Mouse (Mus musculus): ENCODE data around the gene Igsf9b. TPM values are rescaled to one million over a fixed set of nuclear protein-coding genes. Genes with fewer than 3 reads are reported as not detected.

Gene Igsf9b
- polyA plus RNA-seq, 1 experiment from 2014 or later: 5.2 TPM

- peaks cover 15% of the 10 kb centered on the region for H3K4me1 ChIP-seq (ENCODE audit: control insufficient read depth, insufficient read depth, low read length)
- H3K36me3 ChIP-seq (ENCODE audit: control insufficient read depth, insufficient read depth, low read length): no peaks in the 10 kb centered on the region
- peak; percentile 83 for DNase-seq (ENCODE audit: low spot score, missing footprints)
- peaks cover 11% of the 10 kb centered on the region for H3K27me3 ChIP-seq (ENCODE audit: control insufficient read depth, insufficient read depth, low read length)
- H3K27ac ChIP-seq (ENCODE audit: low read depth, low read length): no peak overlapping the region
- no peak overlapping the region for H3K9ac ChIP-seq (ENCODE audit: low read length)
- WGBS: 47% methylated on average over 5 of the region's 5 CpGs
- no peak overlapping the region for H3K4me3 ChIP-seq (ENCODE audit: low read depth, low read length)
- H3K9me3 ChIP-seq (ENCODE audit: control insufficient read depth, low read length): no peaks in the 10 kb centered on the region
- no peak overlapping the region for H3K4me2 ChIP-seq
- ATAC-seq (ENCODE audit: low FRiP score): no peak
These were observed 2.5 kb downstream of the Igsf9b start for GRCm38 (mm10) chr9:27301486-27301885.

DNA sequence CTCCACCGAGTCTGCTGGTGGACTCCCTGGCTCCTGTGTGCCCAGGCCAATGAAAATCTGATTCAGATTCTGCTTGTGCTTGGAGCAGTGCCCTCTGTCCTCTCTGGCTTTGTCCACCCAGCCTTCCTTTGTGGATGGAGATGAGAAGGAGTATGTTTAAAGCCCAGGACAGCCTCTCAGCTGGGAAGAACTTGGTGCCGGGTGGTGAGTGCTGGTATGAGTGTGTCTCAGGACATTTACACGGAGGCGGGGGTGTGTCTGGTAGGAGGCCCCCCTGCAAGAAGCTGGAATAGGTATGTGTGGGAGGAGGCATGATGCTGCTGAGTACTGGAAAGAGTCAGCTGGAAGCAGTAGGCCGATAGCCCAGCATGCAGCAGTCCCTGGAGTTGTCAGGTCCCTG, 3.3 kb downstream of the Igsf9b start:
- 70% methylated on average over 5 of the region's 5 CpGs for WGBS

GRCm38 (mm10) chr9:27303571-27304484, 4.8 kb downstream of the Igsf9b start:
- ATAC-seq (ENCODE audit: low FRiP score) (no peak), DNase-seq (ENCODE audit: low spot score, missing footprints) (peak; percentile 81)
- Histone ChIP-seq H3K4me2 (no peak overlapping the region), H3K9me3 (ENCODE audit: control insufficient read depth, low read length) (no peaks in the 10 kb centered on the region), H3K4me3 (ENCODE audit: low read depth, low read length) (no peak overlapping the region), H3K27me3 (ENCODE audit: control insufficient read depth, insufficient read depth, low read length) (peaks cover 11% of the 10 kb centered on the region), H3K4me1 (ENCODE audit: control insufficient read depth, insufficient read depth, low read length) (peaks cover 34% of the 10 kb centered on the region), H3K36me3 (ENCODE audit: control insufficient read depth, insufficient read depth, low read length) (no peaks in the 10 kb centered on the region), H3K27ac (ENCODE audit: low read depth, low read length) (no peak overlapping the region), H3K9ac (ENCODE audit: low read length) (no peak overlapping the region)
- WGBS: 60% methylated on average over 17 of the region's 17 CpGs

More for the DNA sequence above, 3.3 kb downstream of the Igsf9b start:
- Histone ChIP-seq H3K4me2 (no peak overlapping the region), H3K4me1 (ENCODE audit: control insufficient read depth, insufficient read depth, low read length) (peaks cover 22% of the 10 kb centered on the region), H3K9me3 (ENCODE audit: control insufficient read depth, low read length) (no peaks in the 10 kb centered on the region), H3K4me3 (ENCODE audit: low read depth, low read length) (no peak overlapping the region), H3K36me3 (ENCODE audit: control insufficient read depth, insufficient read depth, low read length) (no peaks in the 10 kb centered on the region), H3K9ac (ENCODE audit: low read length) (no peak overlapping the region), H3K27ac (ENCODE audit: low read depth, low read length) (no peak overlapping the region), H3K27me3 (ENCODE audit: control insufficient read depth, insufficient read depth, low read length) (peaks cover 11% of the 10 kb centered on the region)
- DNase-seq (ENCODE audit: low spot score, missing footprints) (peak; percentile 6), ATAC-seq (ENCODE audit: low FRiP score) (no peak)

DNA sequence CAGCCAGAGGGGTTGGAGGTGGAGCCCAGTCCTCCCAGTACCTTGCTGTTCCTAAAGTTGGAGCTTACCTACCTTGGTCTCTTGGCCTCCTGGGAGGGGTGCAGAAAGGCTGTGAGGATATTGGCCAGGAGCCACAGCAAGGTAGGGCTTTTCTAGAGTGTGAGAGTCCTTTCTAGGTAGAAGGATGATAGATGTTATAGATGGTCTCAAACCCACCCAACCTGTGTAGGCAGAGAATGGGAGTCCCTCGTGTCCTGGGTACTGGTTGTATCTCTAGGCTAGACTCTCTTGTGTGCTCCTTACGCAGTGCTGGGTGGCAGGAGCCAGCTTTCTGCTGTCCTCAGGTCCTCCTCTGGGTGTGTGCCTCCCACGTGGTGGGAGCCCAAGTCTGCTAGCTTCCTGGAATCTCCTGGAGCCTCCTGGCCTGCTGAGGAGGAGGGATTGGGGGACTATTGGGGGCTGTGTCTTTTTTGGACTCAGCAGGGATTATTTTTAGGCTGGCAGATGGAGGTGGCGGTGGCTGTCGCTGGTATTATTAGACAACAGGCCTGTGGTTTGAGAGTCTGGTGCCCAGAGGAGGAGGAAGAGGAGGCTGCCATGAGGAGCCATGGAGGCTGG, 5.6 kb downstream of the Igsf9b start:
- Histone ChIP-seq H3K9me3 (ENCODE audit: control insufficient read depth, low read length) (no peaks in the 10 kb centered on the region), H3K9ac (ENCODE audit: low read length) (no peak overlapping the region), H3K27me3 (ENCODE audit: control insufficient read depth, insufficient read depth, low read length) (peaks cover 11% of the 10 kb centered on the region), H3K4me2 (no peak overlapping the region), H3K4me3 (ENCODE audit: low read depth, low read length) (no peak overlapping the region), H3K36me3 (ENCODE audit: control insufficient read depth, insufficient read depth, low read length) (no peaks in the 10 kb centered on the region), H3K4me1 (ENCODE audit: control insufficient read depth, insufficient read depth, low read length) (peaks cover 35% of the 10 kb centered on the region), H3K27ac (ENCODE audit: low read depth, low read length) (no peak overlapping the region)
- WGBS: 69% methylated on average over 5 of the region's 5 CpGs
- ATAC-seq (ENCODE audit: low FRiP score) (no peak), DNase-seq (ENCODE audit: low spot score, missing footprints) (no peak)

GRCm38 (mm10) chr9:27305502-27305901, 6.5 kb downstream of the Igsf9b start:
- Histone ChIP-seq H3K27me3 (ENCODE audit: control insufficient read depth, insufficient read depth, low read length) (0 out of 2 replicates have a peak, but pooled peaks cover 6% of the 10 kb centered on the region), H3K36me3 (ENCODE audit: control insufficient read depth, insufficient read depth, low read length) (no peaks in the 10 kb centered on the region), H3K9ac (ENCODE audit: low read length) (no peak overlapping the region), H3K9me3 (ENCODE audit: control insufficient read depth, low read length) (no peaks in the 10 kb centered on the region), H3K4me3 (ENCODE audit: low read depth, low read length) (no peak overlapping the region), H3K4me2 (no peak overlapping the region), H3K4me1 (ENCODE audit: control insufficient read depth, insufficient read depth, low read length) (peaks cover 34% of the 10 kb centered on the region), H3K27ac (ENCODE audit: low read depth, low read length) (no peak overlapping the region)
- 46% methylated on average over 3 of the region's 3 CpGs for WGBS
- DNase-seq (ENCODE audit: low spot score, missing footprints) (no peak), ATAC-seq (ENCODE audit: low FRiP score) (no peak)

DNA sequence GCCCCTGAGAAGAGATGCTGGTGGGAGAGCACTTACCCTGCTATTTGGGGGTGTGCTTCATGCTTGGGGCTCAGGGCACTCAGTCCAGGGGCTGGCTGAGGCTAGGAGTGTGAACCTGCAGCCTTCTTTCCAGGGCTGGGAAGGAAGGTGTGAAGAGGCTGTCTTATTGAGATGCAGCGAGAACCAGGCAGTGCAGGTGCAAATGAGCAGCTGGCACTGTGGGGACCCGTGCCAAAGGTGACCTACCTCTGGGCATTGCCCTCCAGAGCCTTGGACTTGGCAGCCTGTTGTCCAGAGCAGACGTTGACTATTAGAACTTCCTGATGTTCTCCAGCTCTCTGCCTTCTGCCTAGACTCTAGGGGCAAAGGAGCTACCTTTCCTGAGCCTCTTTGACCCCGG, 7.6 kb downstream of the Igsf9b start:
- Histone ChIP-seq H3K4me1 (ENCODE audit: control insufficient read depth, insufficient read depth, low read length) (peaks cover 30% of the 10 kb centered on the region), H3K4me3 (ENCODE audit: low read depth, low read length) (no peak overlapping the region), H3K9ac (ENCODE audit: low read length) (0 out of 2 replicates have a peak overlapping the region, but pooled peaks have one; percentile 27), H3K4me2 (no peak overlapping the region), H3K27ac (ENCODE audit: low read depth, low read length) (no peak overlapping the region), H3K27me3 (ENCODE audit: control insufficient read depth, insufficient read depth, low read length) (no peaks in the 10 kb centered on the region), H3K36me3 (ENCODE audit: control insufficient read depth, insufficient read depth, low read length) (no peaks in the 10 kb centered on the region), H3K9me3 (ENCODE audit: control insufficient read depth, low read length) (no peaks in the 10 kb centered on the region)
- DNase-seq (ENCODE audit: low spot score, missing footprints) (no peak), ATAC-seq (ENCODE audit: low FRiP score) (no peak)
- 23% methylated on average over 4 of the region's 4 CpGs for WGBS

DNA sequence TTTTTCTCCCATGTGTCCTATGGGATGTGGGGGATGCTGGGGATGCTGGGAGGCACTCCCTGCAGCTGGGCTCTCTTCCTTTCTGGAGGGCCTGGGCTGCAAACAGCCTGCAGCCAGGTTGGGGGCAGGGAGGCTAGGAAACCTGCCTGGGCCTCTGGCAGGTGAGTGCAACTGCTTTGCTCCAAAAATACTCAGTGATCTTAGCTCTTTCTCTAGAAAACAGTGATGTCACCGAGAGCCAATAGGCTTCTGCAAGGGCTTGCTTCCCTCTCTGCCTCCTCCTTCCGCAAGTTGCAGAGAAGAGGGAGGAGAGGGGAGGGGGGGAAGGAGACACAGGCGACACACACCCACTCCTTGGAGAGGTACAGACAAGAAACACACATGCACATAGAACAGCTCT, 8.3 kb downstream of the Igsf9b start:
- ATAC-seq (ENCODE audit: low FRiP score) (peak; percentile 45), DNase-seq (ENCODE audit: low spot score, missing footprints) (no peak)
- no peak overlapping the region for H3K4me2 ChIP-seq
- H3K9me3 ChIP-seq (ENCODE audit: control insufficient read depth, low read length): no peaks in the 10 kb centered on the region
- H3K9ac ChIP-seq (ENCODE audit: low read length): 0 out of 2 replicates have a peak overlapping the region, but pooled peaks have one; percentile 9
- H3K36me3 ChIP-seq (ENCODE audit: control insufficient read depth, insufficient read depth, low read length): no peaks in the 10 kb centered on the region
- no peak overlapping the region for H3K27ac ChIP-seq (ENCODE audit: low read depth, low read length)
- H3K4me1 ChIP-seq (ENCODE audit: control insufficient read depth, insufficient read depth, low read length): peaks cover 27% of the 10 kb centered on the region
- H3K4me3 ChIP-seq (ENCODE audit: low read depth, low read length): no peak overlapping the region
- H3K27me3 ChIP-seq (ENCODE audit: control insufficient read depth, insufficient read depth, low read length): no peaks in the 10 kb centered on the region
- WGBS: 13% methylated on average over 3 of the region's 3 CpGs

DNA sequence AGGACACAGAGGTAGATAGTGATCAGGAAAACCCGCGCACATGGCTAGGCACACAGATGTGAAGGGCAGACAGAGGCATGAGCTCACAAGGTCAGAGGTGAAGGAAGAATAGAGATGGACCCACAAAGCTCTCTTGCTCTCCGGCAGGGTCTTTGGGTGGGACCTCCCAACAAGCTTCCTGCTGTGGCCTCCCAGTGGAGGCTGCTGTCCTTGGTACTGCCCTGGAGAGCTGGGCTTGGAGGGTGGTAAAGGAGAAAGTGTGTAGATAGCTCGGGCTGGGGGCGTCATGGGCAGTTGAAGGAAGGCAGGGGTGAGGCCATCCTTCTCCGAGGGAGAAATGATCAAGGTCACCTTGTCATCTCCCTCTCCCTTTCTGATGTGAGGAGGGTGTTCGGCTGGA, 9.0 kb downstream of the Igsf9b start:
- Histone ChIP-seq H3K9ac (ENCODE audit: low read length) (peak overlapping the region; percentile 0), H3K36me3 (ENCODE audit: control insufficient read depth, insufficient read depth, low read length) (no peaks in the 10 kb centered on the region), H3K4me1 (ENCODE audit: control insufficient read depth, insufficient read depth, low read length) (peaks cover 27% of the 10 kb centered on the region), H3K4me2 (no peak overlapping the region), H3K27me3 (ENCODE audit: control insufficient read depth, insufficient read depth, low read length) (no peaks in the 10 kb centered on the region), H3K9me3 (ENCODE audit: control insufficient read depth, low read length) (no peaks in the 10 kb centered on the region), H3K27ac (ENCODE audit: low read depth, low read length) (no peak overlapping the region; the same call in 1 of the 2 replicates), H3K4me3 (ENCODE audit: low read depth, low read length) (no peak overlapping the region)
- no peak for DNase-seq (ENCODE audit: low spot score, missing footprints)
- ATAC-seq (ENCODE audit: low FRiP score): peak; percentile 19
- WGBS: 36% methylated on average over 7 of the region's 7 CpGs

GRCm38 (mm10) chr9:27308561-27308960, 9.6 kb downstream of the Igsf9b start:
- H3K4me1 ChIP-seq (ENCODE audit: control insufficient read depth, insufficient read depth, low read length): peaks cover 24% of the 10 kb centered on the region
- no peak overlapping the region for H3K4me3 ChIP-seq (ENCODE audit: low read depth, low read length)
- peak overlapping the region; percentile 19; the same call in 1 of the 2 replicates for H3K4me2 ChIP-seq
- H3K36me3 ChIP-seq (ENCODE audit: control insufficient read depth, insufficient read depth, low read length): no peaks in the 10 kb centered on the region
- DNase-seq (ENCODE audit: low spot score, missing footprints) (peak; percentile 89), ATAC-seq (ENCODE audit: low FRiP score) (peak; percentile 85)
- 13% methylated on average over 6 of the region's 6 CpGs for WGBS
- H3K27ac ChIP-seq (ENCODE audit: low read depth, low read length): no peak overlapping the region; the same call in 1 of the 2 replicates
- H3K9me3 ChIP-seq (ENCODE audit: control insufficient read depth, low read length): no peaks in the 10 kb centered on the region
- H3K9ac ChIP-seq (ENCODE audit: low read length): peak overlapping the region; percentile 24; the same call in 1 of the 2 replicates
- no peaks in the 10 kb centered on the region for H3K27me3 ChIP-seq (ENCODE audit: control insufficient read depth, insufficient read depth, low read length)
